Mouse (Mus musculus): ENCODE measurements around the gene Ctcfl. TPM values are rescaled to one million over a fixed set of nuclear protein-coding genes. Genes with fewer than 3 reads are reported as not detected.
"Not testable (repeated sequence)": the region's sequence is repeated elsewhere in the genome, so short reads cannot be mapped to it uniquely, and the experiment has no call there.

The Ctcfl gene
- total and polyA plus RNA-seq, 2 experiments from 2014 or later: 0.06 TPM; not detected in 1

DNA sequence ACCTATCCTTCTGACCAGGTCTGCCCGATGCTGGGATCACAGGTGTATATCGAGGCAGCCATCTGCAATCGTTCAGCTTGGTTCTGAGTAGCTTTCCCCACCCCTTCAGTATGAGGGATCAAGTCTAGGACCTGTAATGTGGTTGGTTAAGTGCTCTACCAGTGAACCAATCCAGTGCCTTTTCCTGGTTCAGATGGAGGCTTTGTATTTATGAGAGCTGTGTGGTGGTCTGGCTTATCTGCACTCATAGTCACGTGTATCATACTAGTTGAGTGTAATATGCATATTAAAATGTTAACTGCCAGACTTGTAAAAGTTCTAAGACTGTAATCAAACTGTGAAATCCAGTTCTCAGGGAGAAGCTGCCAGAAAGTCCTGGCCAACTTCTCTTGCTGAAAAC lies 7.1 kb upstream of the Ctcfl start:
- no peak overlapping the region for H3K4me2 ChIP-seq (ENCODE audit: low read depth)
- 78% methylated on average over 4 of the region's 4 CpGs for WGBS
- no peak overlapping the region for H3K27ac ChIP-seq (ENCODE audit: low read depth, low read length)
- no peaks in the 10 kb centered on the region for H3K9me3 ChIP-seq (ENCODE audit: low read length)
- peak; percentile 60; the same call in 1 of the 2 replicates for ATAC-seq
- no peaks in the 10 kb centered on the region for H3K36me3 ChIP-seq (ENCODE audit: insufficient read depth)
- DNase-seq: peak; percentile 35
- no peak overlapping the region for H3K4me3 ChIP-seq (ENCODE audit: low read depth, low read length)
- no peak overlapping the region for H3K9ac ChIP-seq
- no peak for TF ChIP-seq CTCF (IDR thresholded peaks at IDR 0.05; ENCODE audit: low read depth)
- H3K27me3 ChIP-seq (ENCODE audit: insufficient read depth, low read length): no peaks in the 10 kb centered on the region
- no peaks in the 10 kb centered on the region for H3K4me1 ChIP-seq (ENCODE audit: insufficient read depth)

DNA sequence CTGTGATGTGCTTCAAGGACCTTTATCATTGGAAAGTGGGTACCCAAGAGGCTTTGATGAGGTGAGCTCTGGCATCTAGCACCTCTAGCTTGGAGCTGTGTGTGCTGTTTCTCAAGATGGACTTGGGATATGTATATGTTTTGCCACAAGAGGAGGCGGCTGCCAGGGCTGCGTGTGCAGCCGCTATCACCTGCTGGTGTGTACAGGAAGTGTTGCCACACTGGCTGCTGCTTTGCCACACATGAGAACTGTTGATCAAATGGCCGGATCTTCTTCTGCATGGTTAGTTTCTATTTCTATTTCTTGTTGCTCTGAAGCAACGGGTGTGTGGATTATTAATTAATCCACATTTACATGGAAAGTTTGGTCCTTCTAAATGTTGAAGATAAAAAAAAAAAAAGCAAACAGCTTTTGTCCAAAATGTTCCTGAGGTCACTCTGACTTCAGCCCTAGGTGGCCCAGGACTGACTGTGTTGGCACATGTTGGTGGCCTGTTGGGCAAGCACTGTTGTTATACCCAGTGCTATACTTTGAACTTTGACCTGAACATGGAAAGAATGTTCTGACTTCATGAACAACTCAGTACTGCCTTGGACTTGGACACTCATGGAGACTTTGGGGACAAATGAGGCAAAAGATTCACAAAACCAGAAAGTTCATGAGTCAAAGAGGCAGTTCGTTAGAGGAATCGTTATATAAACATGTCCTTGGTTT lies 4.9 kb upstream of the Ctcfl start:
- no peak for TF ChIP-seq CTCF (IDR thresholded peaks at IDR 0.05; ENCODE audit: low read depth)
- WGBS: 87% methylated on average over 7 of the region's 7 CpGs
- H3K27me3 ChIP-seq (ENCODE audit: insufficient read depth, low read length): no peaks in the 10 kb centered on the region
- DNase-seq (no peak), ATAC-seq (no peak)
- no peaks in the 10 kb centered on the region for H3K4me1 ChIP-seq (ENCODE audit: insufficient read depth)
- H3K4me2 ChIP-seq (ENCODE audit: low read depth): no peak overlapping the region
- no peaks in the 10 kb centered on the region for H3K36me3 ChIP-seq (ENCODE audit: insufficient read depth)
- H3K9me3 ChIP-seq (ENCODE audit: low read length): no peaks in the 10 kb centered on the region
- no peak overlapping the region for H3K9ac ChIP-seq
- no peak overlapping the region for H3K27ac ChIP-seq (ENCODE audit: low read depth, low read length)
- no peak overlapping the region for H3K4me3 ChIP-seq (ENCODE audit: low read depth, low read length)

DNA sequence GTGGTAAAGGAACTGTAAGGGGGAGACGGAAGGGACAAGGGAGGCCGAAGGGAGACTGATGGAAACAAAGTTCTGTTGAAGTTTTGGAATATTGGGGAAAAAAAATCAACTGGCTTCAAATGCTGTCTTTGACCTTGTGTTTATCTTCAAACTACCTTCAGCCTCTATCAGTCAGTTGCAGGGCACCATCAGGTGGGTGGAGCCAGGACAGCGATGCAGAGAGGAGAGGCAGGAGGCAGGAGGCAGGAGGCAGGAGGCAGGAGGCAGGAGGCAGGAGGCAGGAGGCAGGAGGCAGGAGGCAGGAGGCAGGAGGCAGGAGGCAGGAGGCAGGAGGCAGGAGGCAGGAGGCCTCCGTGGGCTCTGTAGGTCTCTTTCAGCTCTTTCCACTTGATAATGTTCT lies 792 bp upstream of the Ctcfl start:
- not testable (repeated sequence) for H3K4me1 ChIP-seq (ENCODE audit: insufficient read depth); H3K27ac ChIP-seq (ENCODE audit: low read depth, low read length); H3K9ac ChIP-seq; H3K36me3 ChIP-seq (ENCODE audit: insufficient read depth); H3K4me2 ChIP-seq (ENCODE audit: low read depth); H3K9me3 ChIP-seq (ENCODE audit: low read length); ATAC-seq; DNase-seq; H3K4me3 ChIP-seq (ENCODE audit: low read depth, low read length); H3K27me3 ChIP-seq (ENCODE audit: insufficient read depth, low read length)
- 66% methylated on average over 4 of the region's 4 CpGs for WGBS

DNA sequence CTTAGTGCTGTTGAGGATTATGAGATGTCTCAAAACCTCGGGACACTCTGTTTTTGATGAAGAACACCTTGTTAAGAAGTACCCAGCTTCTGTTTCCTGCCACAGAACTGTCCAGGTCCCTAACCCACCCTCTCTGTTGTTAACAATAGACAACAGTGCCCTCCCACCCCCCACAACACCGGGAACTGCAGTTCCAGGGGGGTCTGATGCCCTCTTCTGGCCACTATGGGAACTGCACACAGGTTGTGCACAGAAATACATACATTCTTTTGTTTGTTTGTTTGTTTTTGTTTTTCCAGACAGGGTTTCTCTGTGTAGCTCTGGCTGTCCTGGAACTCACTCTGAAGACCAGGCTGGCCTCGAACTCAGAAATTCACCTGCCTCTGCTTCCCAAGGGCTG lies 5.5 kb downstream of the Ctcfl start:
- H3K4me2 ChIP-seq (ENCODE audit: low read depth); H3K36me3 ChIP-seq (ENCODE audit: insufficient read depth); ATAC-seq; H3K27me3 ChIP-seq (ENCODE audit: insufficient read depth, low read length); H3K9ac ChIP-seq; H3K4me3 ChIP-seq (ENCODE audit: low read depth, low read length); H3K9me3 ChIP-seq (ENCODE audit: low read length); H3K27ac ChIP-seq (ENCODE audit: low read depth, low read length); DNase-seq; H3K4me1 ChIP-seq (ENCODE audit: insufficient read depth): not testable (repeated sequence)
- 58% methylated on average over 3 of the region's 3 CpGs for WGBS
- peak; percentile 18; the same call in 1 of the 2 replicates for TF ChIP-seq CTCF (IDR thresholded peaks at IDR 0.05; ENCODE audit: low read depth)

DNA sequence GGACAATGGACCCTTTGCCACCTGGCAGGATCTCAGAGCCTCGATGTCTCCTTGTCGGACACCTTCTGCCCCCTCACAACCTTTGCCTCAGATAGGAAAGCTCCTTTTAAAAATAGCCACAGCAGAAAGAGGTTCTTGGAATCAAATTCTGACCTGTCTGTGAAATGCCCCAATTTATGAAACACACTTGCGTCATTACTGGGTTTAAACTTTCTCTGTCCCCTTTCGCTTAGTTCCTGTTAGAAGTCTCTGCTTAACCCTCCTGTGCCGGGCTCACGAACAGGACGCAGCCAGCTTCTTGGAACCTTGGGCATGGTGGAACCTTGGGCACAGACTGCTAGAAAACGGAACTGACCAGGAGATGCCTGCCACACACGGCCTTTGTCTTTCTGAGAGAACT lies 8.8 kb downstream of the Ctcfl start:
- Histone ChIP-seq H3K4me1 (ENCODE audit: insufficient read depth) (no peaks in the 10 kb centered on the region), H3K9ac (no peak overlapping the region), H3K27ac (ENCODE audit: low read depth, low read length) (no peak overlapping the region), H3K4me3 (ENCODE audit: low read depth, low read length) (no peak overlapping the region), H3K36me3 (ENCODE audit: insufficient read depth) (no peaks in the 10 kb centered on the region), H3K27me3 (ENCODE audit: insufficient read depth, low read length) (no peaks in the 10 kb centered on the region; the same call in 1 of the 2 replicates), H3K4me2 (ENCODE audit: low read depth) (no peak overlapping the region), H3K9me3 (ENCODE audit: low read length) (no peaks in the 10 kb centered on the region)
- no peak for DNase-seq
- no peak for TF ChIP-seq CTCF (IDR thresholded peaks at IDR 0.05; ENCODE audit: low read depth)
- no peak for ATAC-seq
- WGBS: 91% methylated on average over 9 of the region's 9 CpGs

DNA sequence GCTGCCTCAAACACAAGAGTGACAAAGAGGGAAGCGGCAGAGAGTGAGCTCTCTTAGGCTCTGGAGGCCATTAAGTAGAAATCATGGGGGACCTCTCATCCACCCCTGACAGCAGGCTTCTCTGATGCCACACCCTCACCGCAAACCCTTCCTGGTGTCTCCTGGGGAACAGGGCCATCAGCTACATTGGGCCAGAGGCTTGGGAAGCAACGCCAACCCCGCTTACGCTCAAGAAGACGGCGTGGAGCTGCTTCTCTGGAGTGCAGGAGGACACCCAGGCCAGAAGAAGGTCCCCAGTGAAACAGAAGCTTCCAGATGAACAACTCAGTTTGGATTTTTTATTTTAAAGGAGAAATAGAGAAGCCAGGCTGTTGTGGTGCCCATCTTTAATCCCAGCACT lies 9.8 kb downstream of the Ctcfl start:
- Histone ChIP-seq H3K4me1 (ENCODE audit: insufficient read depth) (no peaks in the 10 kb centered on the region), H3K36me3 (ENCODE audit: insufficient read depth) (no peaks in the 10 kb centered on the region), H3K27ac (ENCODE audit: low read depth, low read length) (no peak overlapping the region), H3K9me3 (ENCODE audit: low read length) (no peaks in the 10 kb centered on the region), H3K4me3 (ENCODE audit: low read depth, low read length) (no peak overlapping the region), H3K27me3 (ENCODE audit: insufficient read depth, low read length) (no peaks in the 10 kb centered on the region; the same call in 1 of the 2 replicates), H3K9ac (no peak overlapping the region), H3K4me2 (ENCODE audit: low read depth) (no peak overlapping the region)
- TF ChIP-seq CTCF (IDR thresholded peaks at IDR 0.05; ENCODE audit: low read depth): no peak
- WGBS: 92% methylated on average over 7 of the region's 7 CpGs
- DNase-seq (no peak), ATAC-seq (no peak)

DNA sequence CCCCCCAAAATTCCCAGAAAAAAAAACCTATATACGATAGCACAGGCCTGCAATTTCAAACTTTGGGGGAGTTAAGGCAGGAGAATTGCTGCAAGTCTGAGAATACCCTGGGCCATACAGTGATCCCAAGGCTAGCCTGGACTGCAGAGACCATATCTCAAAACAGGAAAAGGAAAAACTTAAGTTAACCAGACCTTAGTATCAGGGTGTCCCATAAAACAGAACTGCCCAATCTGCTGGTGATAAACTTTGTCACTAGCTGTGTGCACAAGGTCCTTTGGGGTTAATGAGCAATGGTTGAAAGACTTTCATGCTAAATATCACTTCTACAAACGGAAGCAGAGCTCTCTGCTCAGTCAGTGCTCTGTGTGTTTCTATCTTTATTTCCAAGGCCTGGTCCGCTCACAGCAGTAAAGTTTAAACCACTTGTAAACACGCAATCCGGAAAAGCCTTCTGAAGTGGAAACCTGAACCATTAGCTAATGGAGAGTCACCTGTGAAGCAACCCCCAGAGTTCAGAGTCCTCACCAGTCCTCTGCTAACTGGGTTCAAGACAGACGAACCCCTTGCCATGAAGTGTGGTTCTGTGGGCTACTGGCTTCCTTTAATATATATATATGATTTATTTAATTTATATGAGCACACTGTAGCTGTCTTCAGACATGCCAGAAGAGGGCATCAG lies 10.7 kb downstream of the Ctcfl start:
- DNase-seq: no peak
- H3K4me3 ChIP-seq (ENCODE audit: low read depth, low read length): no peak overlapping the region
- 81% methylated on average over 6 of the region's 6 CpGs for WGBS

More for the DNA sequence above, 10.7 kb downstream of the Ctcfl start:
- Histone ChIP-seq H3K9me3 (ENCODE audit: low read length) (no peaks in the 10 kb centered on the region), H3K4me2 (ENCODE audit: low read depth) (no peak overlapping the region), H3K27ac (ENCODE audit: low read depth, low read length) (no peak overlapping the region), H3K9ac (no peak overlapping the region), H3K27me3 (ENCODE audit: insufficient read depth, low read length) (no peaks in the 10 kb centered on the region; the same call in 1 of the 2 replicates), H3K36me3 (ENCODE audit: insufficient read depth) (no peaks in the 10 kb centered on the region), H3K4me1 (ENCODE audit: insufficient read depth) (no peaks in the 10 kb centered on the region)
- TF ChIP-seq CTCF (IDR thresholded peaks at IDR 0.05; ENCODE audit: low read depth): no peak
- ATAC-seq: no peak

All from forebrain, postnatal 0 days (tissue).